Mouse (Mus musculus) heart, adult 2 months (tissue): ENCODE results near the gene Tyrobp. TPM values are rescaled to one million over a fixed set of nuclear protein-coding genes. Genes with fewer than 3 reads are reported as not detected.
A peak's percentile ranks its signal among the peaks of the same experiment; 100 is the strongest.

Source experiments
- DNase-seq, 2 experiments: peaks; one replicate each; pipeline ENCODE4 v3.0.0; 2021
- H3K27ac ChIP-seq: fragments of 200-600 bp; 2 replicates; pipeline ENCODE4 v1.8.1; 2022
- H3K27me3 ChIP-seq: fragments of 200-500 bp; 2 replicates; pipeline ENCODE4 v1.6.1; 2012; ENCODE audit warnings: mild to moderate bottlenecking, low read length, inconsistent platforms, mixed read lengths; ENCODE audit not compliant: control insufficient read depth, insufficient read depth
- H3K36me3 ChIP-seq: fragments of 200-500 bp; 2 replicates; pipeline ENCODE4 v1.6.1; 2012; ENCODE audit warnings: low read length, inconsistent platforms; ENCODE audit not compliant: control insufficient read depth, insufficient read depth
- H3K4me1 ChIP-seq: fragments of 200-500 bp; 2 replicates; pipeline ENCODE4 v1.6.1; 2011; ENCODE audit warnings: low read length; ENCODE audit not compliant: control insufficient read depth, insufficient read depth
- H3K4me3 ChIP-seq: fragments of 200-600 bp; 2 replicates; pipeline ENCODE4 v1.8.1; 2022
- H3K79me2 ChIP-seq: fragments of 200-500 bp; replicated peaks from 2 replicates; pipeline ENCODE4 v1.6.1; 2012; ENCODE audit warnings: mild to moderate bottlenecking, inconsistent platforms, low read length, moderate library complexity, mixed read lengths; ENCODE audit not compliant: control insufficient read depth, insufficient read depth
- H3K9ac ChIP-seq: fragments of 200-500 bp; 2 replicates; pipeline ENCODE4 v1.6.1; 2012; ENCODE audit warnings: low read depth, mild to moderate bottlenecking, control low read depth, inconsistent platforms, low read length, mixed read lengths
- CTCF ChIP-seq: fragments of 200-600 bp; IDR thresholded peaks from 2 replicates; pipeline ENCODE4 v1.8.1; 2022; ENCODE audit warnings: antibody characterized with exemption, mild to moderate bottlenecking, moderate library complexity
- EP300 ChIP-seq: fragments of 200-500 bp; IDR thresholded peaks from 2 replicates; pipeline ENCODE4 v1.6.1; 2011; ENCODE audit warnings: low read depth, low read length, control low read depth; ENCODE audit not compliant: insufficient read depth
- POLR2A ChIP-seq: fragments of 200-500 bp; IDR thresholded peaks from 2 replicates; pipeline ENCODE4 v1.6.1; 2011; ENCODE audit warnings: mild to moderate bottlenecking, low read depth, low read length, control low read depth; ENCODE audit not compliant: insufficient read depth
- whole genome bisulfite sequencing: fragments of 180-500 bp; shearing (Covaris S2); methylation state at CpG from one replicate; pipeline ENCODE4 v1.1.7; 2018; 5-methylcytosine and 5-hydroxymethylcytosine counted together
- intact Hi-C: fragments of 180-260 bp; cut with DNase I; formaldehyde crosslinking; loops from one replicate; pipeline ENCODE4 v1.15.1; 2025
- polyA plus RNA-seq: library from polyadenylated mRNA; depleted of rRNA; stranded (reverse); fragments of >200 nt; gene quantifications from 2 replicates; pipeline ENCODE4 v1.2.3, GENCODE M21; 2012
- total RNA-seq, 2 experiments: library from RNA; stranded (reverse); gene quantifications; 2 replicates each; pipeline ENCODE4 v1.2.3; 2021

Tyrobp gene
- total and polyA plus RNA-seq, 3 experiments, result 20.1 to 65.5 (median 23.6) TPM

DNA sequence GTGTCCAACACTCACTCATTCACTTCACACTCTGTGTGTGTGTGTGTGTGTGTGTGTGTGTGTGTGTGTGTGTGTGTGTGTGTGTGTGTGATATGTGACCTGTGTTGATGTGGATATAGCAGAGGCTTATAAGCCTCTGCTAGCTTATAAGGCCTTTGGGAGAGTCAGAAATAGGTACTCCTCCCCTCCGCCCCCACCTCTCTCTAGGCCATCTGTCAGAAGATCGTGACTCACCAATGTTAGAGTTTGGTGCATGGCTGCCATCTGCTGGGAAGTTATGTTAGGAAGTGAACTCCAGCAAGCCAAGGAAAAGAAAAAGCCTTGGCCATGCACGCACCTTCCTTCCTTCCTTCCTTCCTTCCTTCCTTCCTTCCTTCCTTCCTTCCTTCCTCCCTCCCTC lies 18.2 kb downstream of the Tyrobp start:
- intact Hi-C loops, result loop anchor here (1.0 kb wide), 1 partner anchor 58 kb away; no protein-coding TSS in a partner anchor
- DNase-seq, result peak; percentile 45 to 55
- Histone ChIP-seq H3K4me3 (no peak overlapping the region), H3K36me3 (no peaks in the 10 kb centered on the region), H3K27me3 (peaks cover 2% of the 10 kb centered on the region; the same call in 1 of the 2 replicates), H3K79me2 (no peaks in the 10 kb centered on the region), H3K4me1 (no peaks in the 10 kb centered on the region), H3K27ac (no peak overlapping the region), H3K9ac (no peak overlapping the region)
- WGBS, result 10% methylated on average over 3 of the region's 3 CpGs
- no peak for TF ChIP-seq POLR2A
- TF ChIP-seq EP300, result 0 out of 2 replicates have a peak, but pooled peaks have one; percentile 17
- peak; percentile 59 for TF ChIP-seq CTCF

DNA sequence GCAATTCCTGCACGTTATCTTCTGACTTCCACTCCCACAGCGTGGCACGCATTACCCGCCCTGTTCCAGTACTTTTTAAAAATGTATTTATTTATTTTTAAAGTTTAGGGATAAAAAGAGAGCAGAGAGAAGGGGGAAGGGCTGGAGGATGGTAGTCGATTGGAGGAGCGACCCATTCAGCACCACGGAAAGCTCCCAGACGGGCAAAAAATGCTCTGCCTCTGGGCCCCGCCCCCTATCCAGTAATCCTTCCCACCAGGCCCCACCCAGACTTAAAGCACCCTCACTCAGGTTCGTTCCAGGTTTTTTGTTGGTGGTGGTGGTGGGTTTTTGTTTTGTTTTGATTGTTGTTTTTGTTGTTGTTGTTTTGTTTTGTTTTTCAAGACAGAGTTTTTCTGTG lies 20.7 kb downstream of the Tyrobp start:
- Histone ChIP-seq H3K4me3 (no peak overlapping the region), H3K27ac (no peak overlapping the region), H3K79me2 (no peaks in the 10 kb centered on the region), H3K9ac (no peak overlapping the region), H3K36me3 (no peaks in the 10 kb centered on the region), H3K4me1 (no peaks in the 10 kb centered on the region), H3K27me3 (peaks cover 2% of the 10 kb centered on the region; the same call in 1 of the 2 replicates)
- DNase-seq, result no peak
- TF ChIP-seq POLR2A (no peak), CTCF (no peak), EP300 (no peak)
- intact Hi-C loops, result no loop called here
- WGBS, result under 1% methylated on average over 10 of the region's 10 CpGs

DNA sequence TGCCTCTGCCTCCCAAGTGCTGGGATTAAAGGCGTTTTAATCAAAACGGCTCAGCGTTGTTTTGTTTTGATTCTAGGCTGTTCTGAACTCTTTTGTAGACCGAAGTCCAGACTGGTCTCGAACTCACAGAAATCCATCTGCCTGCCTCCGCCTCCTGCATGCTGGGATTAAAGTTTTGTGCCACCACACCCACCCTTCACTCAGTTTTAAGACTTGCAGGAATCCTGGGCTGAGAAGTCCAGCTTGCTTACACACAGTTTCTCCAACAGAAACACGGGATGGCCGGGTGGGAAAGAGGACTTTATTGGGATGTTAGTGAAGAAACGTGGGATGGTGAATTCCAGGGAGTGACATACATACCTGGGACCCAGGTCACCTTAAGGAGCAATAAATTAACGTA lies 21.1 kb downstream of the Tyrobp start:
- H3K4me1 ChIP-seq, result no peaks in the 10 kb centered on the region
- 65% methylated on average over 10 of the region's 10 CpGs for WGBS
- no peak overlapping the region for H3K4me3 ChIP-seq
- H3K27me3 ChIP-seq, result peaks cover 2% of the 10 kb centered on the region; the same call in 1 of the 2 replicates
- no peak overlapping the region for H3K9ac ChIP-seq
- H3K27ac ChIP-seq, result no peak overlapping the region
- DNase-seq, result no peak
- TF ChIP-seq CTCF, result no peak
- no peak for TF ChIP-seq EP300
- TF ChIP-seq POLR2A, result no peak
- H3K79me2 ChIP-seq, result no peaks in the 10 kb centered on the region
- no peaks in the 10 kb centered on the region for H3K36me3 ChIP-seq
- intact Hi-C loops, result no loop called here

DNA sequence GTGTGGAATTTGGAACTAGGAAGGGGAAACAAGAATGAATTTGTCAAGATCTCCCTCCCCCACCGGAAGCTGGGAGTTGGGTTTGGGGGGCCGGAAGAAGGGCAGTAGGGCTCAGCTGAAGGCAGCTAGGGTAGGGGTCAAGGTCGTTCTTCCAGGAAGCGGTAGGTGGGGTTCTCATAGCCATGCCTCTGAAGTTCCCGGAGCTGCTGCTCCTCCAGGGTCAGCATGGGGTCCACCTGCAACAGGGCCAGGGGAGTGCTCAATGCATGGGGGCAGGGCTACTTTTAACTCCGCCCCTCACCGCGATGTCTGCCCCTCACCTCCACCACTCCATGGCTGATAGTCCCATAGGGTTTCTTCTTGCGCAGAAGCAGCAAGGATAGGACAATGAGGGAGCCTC lies 21.6 kb downstream of the Tyrobp start:
- H3K27me3 ChIP-seq, result peaks cover 3% of the 10 kb centered on the region; the same call in 1 of the 2 replicates
- no peak overlapping the region for H3K27ac ChIP-seq
- no peak overlapping the region for H3K9ac ChIP-seq
- WGBS, result 42% methylated on average over 9 of the region's 9 CpGs
- no peak for DNase-seq
- H3K79me2 ChIP-seq, result no peaks in the 10 kb centered on the region
- intact Hi-C loops, result no loop called here
- no peak overlapping the region for H3K4me3 ChIP-seq
- H3K36me3 ChIP-seq, result no peaks in the 10 kb centered on the region
- no peaks in the 10 kb centered on the region for H3K4me1 ChIP-seq
- TF ChIP-seq CTCF, result no peak
- no peak for TF ChIP-seq EP300
- TF ChIP-seq POLR2A, result no peak

DNA sequence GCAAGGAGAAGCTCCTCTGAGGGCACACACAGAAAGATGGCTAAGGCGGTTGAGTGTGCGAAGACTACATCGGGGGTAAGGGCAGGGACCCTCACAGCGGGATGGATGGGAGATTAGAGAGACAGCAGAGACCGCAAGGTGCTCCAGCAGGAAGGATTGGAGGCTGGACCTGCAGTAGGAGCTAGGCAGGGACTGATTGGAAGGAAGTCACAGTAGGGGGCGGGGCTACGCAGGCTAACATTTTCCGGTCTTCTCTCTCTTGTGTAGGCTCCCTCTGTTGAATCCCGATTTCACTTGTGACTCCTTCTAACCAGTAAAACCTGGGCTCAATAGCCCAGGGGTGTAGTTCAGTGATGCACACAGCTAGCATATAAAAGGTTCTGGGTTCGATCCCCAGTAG lies 23.3 kb downstream of the Tyrobp start:
- Histone ChIP-seq H3K79me2 (no peaks in the 10 kb centered on the region), H3K9ac (no peak overlapping the region), H3K4me1 (no peaks in the 10 kb centered on the region), H3K27ac (no peak overlapping the region), H3K4me3 (no peak overlapping the region), H3K27me3 (peaks cover 3% of the 10 kb centered on the region; the same call in 1 of the 2 replicates), H3K36me3 (no peaks in the 10 kb centered on the region)
- WGBS, result 28% methylated on average over 10 of the region's 10 CpGs
- TF ChIP-seq POLR2A (no peak), EP300 (no peak), CTCF (no peak)
- intact Hi-C loops, result no loop called here
- no peak for DNase-seq

DNA sequence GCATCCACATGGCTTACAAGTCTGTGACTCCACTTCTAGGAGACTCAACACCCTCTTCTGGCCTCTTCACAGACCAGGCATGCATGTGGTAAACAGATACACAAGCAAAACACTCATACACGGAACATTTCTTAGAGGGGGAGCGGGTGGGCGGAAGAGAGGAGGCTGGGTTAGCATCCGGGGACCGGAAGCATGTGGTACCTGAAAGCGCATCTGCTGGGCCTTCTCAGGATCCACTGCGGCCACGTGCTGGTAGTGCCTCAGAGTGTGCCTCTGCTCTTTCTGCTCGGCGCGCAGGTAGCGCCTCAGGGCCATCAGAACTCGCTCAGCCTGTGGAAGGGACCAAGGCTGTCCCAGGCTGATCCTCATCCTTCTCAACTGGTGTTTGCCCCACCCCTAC lies 26.2 kb downstream of the Tyrobp start:
- H3K9ac ChIP-seq, result no peak overlapping the region
- H3K27me3 ChIP-seq, result peaks cover 3% of the 10 kb centered on the region; the same call in 1 of the 2 replicates
- 69% methylated on average over 13 of the region's 13 CpGs for WGBS

More for the DNA sequence above, 26.2 kb downstream of the Tyrobp start:
- H3K4me1 ChIP-seq, result no peaks in the 10 kb centered on the region
- no peak overlapping the region for H3K4me3 ChIP-seq
- no peak overlapping the region for H3K27ac ChIP-seq
- intact Hi-C loops, result loop anchor here (5.0 kb wide), 2 partner anchors 53 to 108 kb away; partner anchors contain the start of gene Prodh2
- no peak for DNase-seq
- TF ChIP-seq POLR2A, result no peak
- TF ChIP-seq EP300, result no peak
- TF ChIP-seq CTCF, result no peak
- H3K79me2 ChIP-seq, result no peaks in the 10 kb centered on the region
- no peaks in the 10 kb centered on the region for H3K36me3 ChIP-seq
